Mouse (Mus musculus) adrenal gland, adult 18-20 months (tissue): ENCODE measurements at regions not wholly inside any gene's neighbourhood (a gene's known extent, or its start where the extent isn't known, plus 50 kb on each side); places are given as distances from the start of the nearest gene placed in this dataset.

Experiments
- DNase-seq, 2 experiments: peaks; one replicate each; pipeline ENCODE4 v3.0.0; 2021 to 2022; ENCODE audit warnings: low spot score in 2 of 2

- DNase-seq, result no peak
These were observed 309.2 kb upstream of the Aco1 start for GRCm38 (mm10) chr4:39833634-39834033.
